Mouse (Mus musculus): Measurements from ENCODE around the gene Dcpp3. TPM values are rescaled to one million over a fixed set of nuclear protein-coding genes. Genes with fewer than 3 reads are reported as not detected.

The Dcpp3 gene
- total RNA-seq, 2 experiments from 2014 or later: not detected

DNA sequence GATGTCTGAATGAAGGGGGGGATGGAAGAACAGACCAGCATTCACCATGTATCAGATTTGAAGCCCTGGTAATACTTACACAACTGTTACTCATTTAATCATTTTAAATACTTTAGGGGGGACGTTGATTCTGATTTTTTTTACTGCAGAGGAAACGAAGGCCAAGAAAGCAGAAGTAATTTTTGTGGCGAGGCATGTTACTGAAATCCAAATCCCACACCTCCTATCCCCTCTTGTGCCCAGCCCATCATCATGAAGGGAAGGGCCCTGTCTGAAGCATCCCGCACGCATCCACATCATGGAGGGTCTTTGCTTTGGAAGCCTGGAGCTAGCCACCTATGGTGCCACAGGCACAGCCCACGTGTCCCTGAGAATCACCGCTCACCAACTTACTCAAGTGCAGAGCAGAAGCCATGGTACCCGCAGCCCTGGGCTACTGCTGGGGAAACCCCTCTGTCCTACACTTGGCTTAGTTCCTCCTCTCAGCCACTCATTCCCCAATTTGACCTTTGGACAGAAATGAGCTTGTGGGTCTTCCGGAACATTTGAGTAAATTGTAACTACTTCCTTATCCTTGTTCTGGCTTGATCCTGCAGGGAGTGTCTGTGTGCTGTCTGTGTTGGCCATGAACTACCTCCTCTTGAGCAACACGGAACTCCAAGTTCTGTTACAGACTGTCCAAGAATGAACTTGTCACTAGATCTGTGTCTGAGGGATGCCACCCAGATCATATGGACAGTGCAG is 49.6 kb downstream of the Dcpp3 start:
- ATAC-seq (replicated peaks; ENCODE audit: low FRiP score, low TSS enrichment, poor library complexity, severe bottlenecking): no peak

DNA sequence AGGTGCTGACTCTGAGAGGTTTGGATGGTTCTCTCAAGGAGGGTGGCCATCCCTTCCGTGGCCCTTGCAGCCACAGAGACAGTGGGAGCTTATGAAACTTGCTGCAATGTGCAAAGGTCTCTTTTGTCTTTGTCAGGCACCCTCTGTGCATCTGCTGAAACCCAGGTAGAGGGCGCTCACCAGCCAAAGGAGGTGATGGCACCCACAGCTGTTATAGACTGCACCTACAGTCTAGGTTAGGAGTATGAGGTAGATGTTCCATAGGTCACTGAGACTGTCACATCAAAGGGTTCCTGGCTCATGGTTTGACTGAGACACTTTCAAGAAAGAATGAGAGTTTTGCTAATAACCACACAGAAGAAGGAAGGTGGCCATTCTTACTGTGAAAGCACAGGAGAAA is 51.5 kb downstream of the Dcpp3 start:
- ATAC-seq (replicated peaks; ENCODE audit: low FRiP score, low TSS enrichment, poor library complexity, severe bottlenecking): 0 out of 2 replicates have a peak, but pooled peaks have one; percentile 57

Other genes with a start within 250 kb of the Dcpp3 start
- 44.2 and 56.3 TPM in 2 replicates for gene Hcfc1r1, start 243.9 kb upstream of the Dcpp3 start, total RNA-seq (2014; fragmentation: Nextera tagmentation)
- gene Hcfc1r1, start 243.9 kb upstream of the Dcpp3 start, total RNA-seq (2017): 22.7 and 30.0 TPM in 2 replicates
- 30.3 and 44.7 TPM in 2 replicates for gene Thoc6, start 243.6 kb upstream of the Dcpp3 start, total RNA-seq (2014; fragmentation: Nextera tagmentation)
- 40.8 and 47.3 TPM in 2 replicates for gene Thoc6, start 243.6 kb upstream of the Dcpp3 start, total RNA-seq (2017)
- 0.94 and 4.5 TPM in 2 replicates for gene Tnfrsf12a, start 240.0 kb upstream of the Dcpp3 start, total RNA-seq (2014; fragmentation: Nextera tagmentation)
- 10.7 and 15.6 TPM in 2 replicates for gene Tnfrsf12a, start 240.0 kb upstream of the Dcpp3 start, total RNA-seq (2017)
- not detected in 2 replicates for gene Cldn6, start 238.2 kb upstream of the Dcpp3 start, total RNA-seq (2014; fragmentation: Nextera tagmentation)
- not detected in 2 replicates for gene Cldn6, start 238.2 kb upstream of the Dcpp3 start, total RNA-seq (2017)
- not detected in 2 replicates for gene Cldn9, start 233.4 kb upstream of the Dcpp3 start, total RNA-seq (2014; fragmentation: Nextera tagmentation)
- gene Cldn9, start 233.4 kb upstream of the Dcpp3 start, total RNA-seq (2017): not detected in 2 replicates
- gene 1520401A03Rik, start 194.7 kb upstream of the Dcpp3 start, total RNA-seq (2014; fragmentation: Nextera tagmentation): not detected in 2 replicates
- gene 1520401A03Rik, start 194.7 kb upstream of the Dcpp3 start, total RNA-seq (2017): not detected in 2 replicates
- 40.3 and 43.8 TPM in 2 replicates for gene Pkmyt1, start 191.1 kb upstream of the Dcpp3 start, total RNA-seq (2014; fragmentation: Nextera tagmentation)
- gene Pkmyt1, start 191.1 kb upstream of the Dcpp3 start, total RNA-seq (2017): 8.1 and 10.6 TPM in 2 replicates
- gene Paqr4, start 176.6 kb upstream of the Dcpp3 start, total RNA-seq (2014; fragmentation: Nextera tagmentation): 7.2 and 13.3 TPM in 2 replicates
- 6.2 and 11.6 TPM in 2 replicates for gene Paqr4, start 176.6 kb upstream of the Dcpp3 start, total RNA-seq (2017)
- 0.52 TPM in 1 of 2 replicates, not detected in the other for gene Kremen2, start 171.6 kb upstream of the Dcpp3 start, total RNA-seq (2014; fragmentation: Nextera tagmentation)
- not detected in 2 replicates for gene Kremen2, start 171.6 kb upstream of the Dcpp3 start, total RNA-seq (2017)
- gene Flywch1, start 145.9 kb upstream of the Dcpp3 start, total RNA-seq (2014; fragmentation: Nextera tagmentation): 7.6 and 11.7 TPM in 2 replicates
- gene Flywch1, start 145.9 kb upstream of the Dcpp3 start, total RNA-seq (2017): 12.5 and 15.4 TPM in 2 replicates
- 3.1 and 5.6 TPM in 2 replicates for gene Flywch2, start 131.4 kb upstream of the Dcpp3 start, total RNA-seq (2014; fragmentation: Nextera tagmentation)
- not detected in 2 replicates for gene Flywch2, start 131.4 kb upstream of the Dcpp3 start, total RNA-seq (2017)
- gene Srrm2, start 126.9 kb upstream of the Dcpp3 start, total RNA-seq (2014; fragmentation: Nextera tagmentation): 699 and 735 TPM in 2 replicates
- 134 and 162 TPM in 2 replicates for gene Srrm2, start 126.9 kb upstream of the Dcpp3 start, total RNA-seq (2017)
- gene Elob, start 88.3 kb upstream of the Dcpp3 start, total RNA-seq (2014; fragmentation: Nextera tagmentation): 466 and 512 TPM in 2 replicates
- gene Elob, start 88.3 kb upstream of the Dcpp3 start, total RNA-seq (2017): 101 and 114 TPM in 2 replicates
- gene Prss33, start 81.4 kb upstream of the Dcpp3 start, total RNA-seq (2014; fragmentation: Nextera tagmentation): not detected in 2 replicates
- gene Prss33, start 81.4 kb upstream of the Dcpp3 start, total RNA-seq (2017): not detected in 2 replicates
- gene Prss32, start 73.6 kb upstream of the Dcpp3 start, total RNA-seq (2014; fragmentation: Nextera tagmentation): not detected in 2 replicates
- not detected in 2 replicates for gene Prss32, start 73.6 kb upstream of the Dcpp3 start, total RNA-seq (2017)
- gene Prss41, start 73.3 kb upstream of the Dcpp3 start, total RNA-seq (2014; fragmentation: Nextera tagmentation): not detected in 2 replicates
- gene Prss41, start 73.3 kb upstream of the Dcpp3 start, total RNA-seq (2017): 0.88 TPM in 1 of 2 replicates, not detected in the other
- gene Prss21, start 49.4 kb upstream of the Dcpp3 start, total RNA-seq (2014; fragmentation: Nextera tagmentation): not detected in 2 replicates
- not detected in 2 replicates for gene Prss21, start 49.4 kb upstream of the Dcpp3 start, total RNA-seq (2017)
- gene Dcpp1, start 36.6 kb upstream of the Dcpp3 start, total RNA-seq (2014; fragmentation: Nextera tagmentation): not detected in 2 replicates
- not detected in 2 replicates for gene Dcpp1, start 36.6 kb upstream of the Dcpp3 start, total RNA-seq (2017)
- not detected in 2 replicates for gene Dcpp2, start 36.6 kb upstream of the Dcpp3 start, total RNA-seq (2014; fragmentation: Nextera tagmentation)
- gene Dcpp2, start 36.6 kb upstream of the Dcpp3 start, total RNA-seq (2017): not detected in 2 replicates
- gene Sbp, start 24.2 kb downstream of the Dcpp3 start, total RNA-seq (2014; fragmentation: Nextera tagmentation): not detected in 2 replicates
- not detected in 2 replicates for gene Sbp, start 24.2 kb downstream of the Dcpp3 start, total RNA-seq (2017)
- gene Sbpl, start 37.8 kb downstream of the Dcpp3 start, total RNA-seq (2014; fragmentation: Nextera tagmentation): not detected in 2 replicates
- gene Sbpl, start 37.8 kb downstream of the Dcpp3 start, total RNA-seq (2017): not detected in 2 replicates
- not detected in 2 replicates for gene Prss30, start 63.1 kb downstream of the Dcpp3 start, total RNA-seq (2014; fragmentation: Nextera tagmentation)
- gene Prss30, start 63.1 kb downstream of the Dcpp3 start, total RNA-seq (2017): 1.0 TPM in 1 of 2 replicates, not detected in the other
- not detected in 2 replicates for gene Prss22, start 80.6 kb downstream of the Dcpp3 start, total RNA-seq (2014; fragmentation: Nextera tagmentation)
- gene Prss22, start 80.6 kb downstream of the Dcpp3 start, total RNA-seq (2017): not detected in 2 replicates
- not detected in 2 replicates for gene Prss27, start 120.7 kb downstream of the Dcpp3 start, total RNA-seq (2014; fragmentation: Nextera tagmentation)
- gene Prss27, start 120.7 kb downstream of the Dcpp3 start, total RNA-seq (2017): not detected in 2 replicates
- 17.1 and 24.2 TPM in 2 replicates for gene Kctd5, start 156.0 kb downstream of the Dcpp3 start, total RNA-seq (2014; fragmentation: Nextera tagmentation)
- 20.9 and 21.9 TPM in 2 replicates for gene Kctd5, start 156.0 kb downstream of the Dcpp3 start, total RNA-seq (2017)
- gene Pdpk1, start 233.5 kb downstream of the Dcpp3 start, total RNA-seq (2014; fragmentation: Nextera tagmentation): 47.0 and 48.0 TPM in 2 replicates
- gene Pdpk1, start 233.5 kb downstream of the Dcpp3 start, total RNA-seq (2017): 34.4 and 37.7 TPM in 2 replicates
- gene Amdhd2, start 246.3 kb downstream of the Dcpp3 start, total RNA-seq (2014; fragmentation: Nextera tagmentation): 50.8 and 51.8 TPM in 2 replicates
- gene Amdhd2, start 246.3 kb downstream of the Dcpp3 start, total RNA-seq (2017): 13.1 and 19.8 TPM in 2 replicates

Measured in megakaryocyte-erythroid progenitor cell, adult 5-6 weeks (primary cell).